Mouse (Mus musculus): ENCODE measurements around the gene Tsen2.
A peak's percentile ranks its signal among the peaks of the same experiment; 100 is the strongest.

Tsen2 gene

GRCm38 (mm10) chr6:115595667-115596066 lies 51.2 kb downstream of the Tsen2 start:
- DNase-seq (ENCODE audit: low spot score in 2 of 2) = no peak

GRCm38 (mm10) chr6:115601322-115601714 lies 56.9 kb downstream of the Tsen2 start:
- DNase-seq (ENCODE audit: low spot score in 2 of 2) = no peak

GRCm38 (mm10) chr6:115601715-115602523 lies 57.5 kb downstream of the Tsen2 start, which contains the start of gene Mkrn2:
TSS of gene Mkrn2 (plus strand) at chr6:115601902.
- peak; percentile 80 to 85 for DNase-seq (ENCODE audit: low spot score in 2 of 2)

- DNase-seq (ENCODE audit: low spot score in 2 of 2) = peak in 1 of 2 experiments; percentile 13
Observed at GRCm38 (mm10) chr6:115606461-115606860, 62.0 kb downstream of the Tsen2 start.

GRCm38 (mm10) chr6:115607429-115607828 lies 63.0 kb downstream of the Tsen2 start:
- peak in 1 of 2 experiments; percentile 13 for DNase-seq (ENCODE audit: low spot score in 2 of 2)

- no peak for DNase-seq (ENCODE audit: low spot score in 2 of 2)
Observed at GRCm38 (mm10) chr6:115609121-115609520, 64.7 kb downstream of the Tsen2 start.

GRCm38 (mm10) chr6:115610301-115610700 lies 65.8 kb downstream of the Tsen2 start:
- no peak for DNase-seq (ENCODE audit: low spot score in 2 of 2)

GRCm38 (mm10) chr6:115613793-115614192 lies 69.3 kb downstream of the Tsen2 start:
- DNase-seq (ENCODE audit: low spot score in 2 of 2) = no peak

- DNase-seq (ENCODE audit: low spot score in 2 of 2) = no peak
Observed at GRCm38 (mm10) chr6:115615983-115616382, 71.5 kb downstream of the Tsen2 start.

GRCm38 (mm10) chr6:115619818-115620217 lies 75.4 kb downstream of the Tsen2 start:
- DNase-seq (ENCODE audit: low spot score in 2 of 2) = no peak

- no peak for DNase-seq (ENCODE audit: low spot score in 2 of 2)
Observed at GRCm38 (mm10) chr6:115620942-115621341, 76.5 kb downstream of the Tsen2 start.

- no peak for DNase-seq (ENCODE audit: low spot score in 2 of 2)
Observed at GRCm38 (mm10) chr6:115626121-115626520, 81.7 kb downstream of the Tsen2 start.
